Mouse (Mus musculus) heart, adult 2 months (tissue): ENCODE measurements around the gene She.

Experiments
- CTCF ChIP-seq: fragments of 200-600 bp; IDR thresholded peaks from 2 replicates; pipeline ENCODE4 v1.8.1; 2022; ENCODE audit warnings: antibody characterized with exemption, mild to moderate bottlenecking, moderate library complexity
- EP300 ChIP-seq: fragments of 200-500 bp; IDR thresholded peaks from 2 replicates; pipeline ENCODE4 v1.6.1; 2011; ENCODE audit warnings: low read depth, low read length, control low read depth; ENCODE audit not compliant: insufficient read depth

DNA sequence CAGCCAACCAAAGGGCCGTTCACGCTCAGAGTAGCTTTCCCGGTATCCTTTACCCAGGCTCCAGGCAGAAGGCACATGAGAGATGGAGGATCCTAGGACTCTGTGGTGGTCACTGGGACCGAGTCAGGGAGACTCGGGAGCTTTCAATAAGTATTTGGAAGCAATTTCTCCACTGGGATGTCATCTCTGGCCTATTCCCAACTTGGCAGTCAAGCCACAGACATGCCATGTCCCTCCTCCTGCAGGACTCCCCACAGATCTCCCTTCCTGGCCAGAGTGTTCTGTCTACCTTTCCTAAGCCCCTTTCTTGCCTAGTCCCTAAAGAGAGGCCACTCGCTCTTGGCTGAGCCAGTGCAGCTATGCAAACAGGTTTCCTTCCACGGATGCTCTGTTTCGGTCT lies 46.0 kb downstream of the She start:
- no peak for TF ChIP-seq CTCF
- no peak for TF ChIP-seq EP300
